Mouse (Mus musculus) small intestine, adult 2 months (tissue): ENCODE results near the gene Dpm1. TPM values are rescaled to one million over a fixed set of nuclear protein-coding genes. Genes with fewer than 3 reads are reported as not detected.

ENCODE experiments used
- H3K27ac ChIP-seq: fragments of 200-500 bp; 2 replicates; pipeline ENCODE4 v1.5.1; 2012; ENCODE audit warnings: low read depth, low read length, control low read depth, inconsistent platforms; ENCODE audit not compliant: insufficient read depth
- H3K27me3 ChIP-seq: fragments of 200-500 bp; 2 replicates; pipeline ENCODE4 v1.6.1; 2012; ENCODE audit warnings: mild to moderate bottlenecking, moderate library complexity, low read length, inconsistent platforms; ENCODE audit not compliant: control insufficient read depth, insufficient read depth
- H3K36me3 ChIP-seq: fragments of 200-500 bp; 2 replicates; pipeline ENCODE4 v1.6.1; 2012; ENCODE audit warnings: mild to moderate bottlenecking, low read length, control low read depth, inconsistent platforms; ENCODE audit not compliant: control insufficient read depth, insufficient read depth
- H3K4me1 ChIP-seq: fragments of 200-500 bp; 2 replicates; pipeline ENCODE4 v1.6.1; 2012; ENCODE audit warnings: low read length, inconsistent platforms, mixed read lengths; ENCODE audit not compliant: control insufficient read depth, insufficient read depth, insufficient read length
- H3K4me3 ChIP-seq: fragments of 200-500 bp; 2 replicates; pipeline ENCODE4 v1.5.1; 2012; ENCODE audit warnings: low read depth, mild to moderate bottlenecking, control low read depth, inconsistent platforms, low read length, moderate library complexity
- CTCF ChIP-seq: fragments of 200-500 bp; IDR thresholded peaks from 2 replicates; pipeline ENCODE4 v1.5.1; 2012; ENCODE audit warnings: low read depth, mild to moderate bottlenecking, control low read depth, inconsistent platforms, low read length, moderate library complexity, mixed read lengths; ENCODE audit not compliant: insufficient replicate concordance, insufficient read length; ENCODE audit errors: extremely low read depth
- POLR2A ChIP-seq: fragments of 200-500 bp; IDR thresholded peaks from 2 replicates; pipeline ENCODE4 v1.6.1; 2012; ENCODE audit warnings: low read depth, mild to moderate bottlenecking, control low read depth, inconsistent platforms, low read length, moderate library complexity
- WGBS: fragments of 180-500 bp; shearing (Covaris S2); methylation state at CpG from one replicate; pipeline ENCODE4 v1.1.7; 2018; 5-methylcytosine and 5-hydroxymethylcytosine counted together
- polyA plus RNA-seq: library from polyadenylated mRNA; depleted of rRNA; stranded (reverse); fragments of >200 nt; gene quantifications from 2 replicates; pipeline ENCODE4 v1.2.3, GENCODE M21; 2012; rRNA removed

Gene Dpm1
- polyA plus RNA-seq, 1 experiment: 26.2 TPM

DNA sequence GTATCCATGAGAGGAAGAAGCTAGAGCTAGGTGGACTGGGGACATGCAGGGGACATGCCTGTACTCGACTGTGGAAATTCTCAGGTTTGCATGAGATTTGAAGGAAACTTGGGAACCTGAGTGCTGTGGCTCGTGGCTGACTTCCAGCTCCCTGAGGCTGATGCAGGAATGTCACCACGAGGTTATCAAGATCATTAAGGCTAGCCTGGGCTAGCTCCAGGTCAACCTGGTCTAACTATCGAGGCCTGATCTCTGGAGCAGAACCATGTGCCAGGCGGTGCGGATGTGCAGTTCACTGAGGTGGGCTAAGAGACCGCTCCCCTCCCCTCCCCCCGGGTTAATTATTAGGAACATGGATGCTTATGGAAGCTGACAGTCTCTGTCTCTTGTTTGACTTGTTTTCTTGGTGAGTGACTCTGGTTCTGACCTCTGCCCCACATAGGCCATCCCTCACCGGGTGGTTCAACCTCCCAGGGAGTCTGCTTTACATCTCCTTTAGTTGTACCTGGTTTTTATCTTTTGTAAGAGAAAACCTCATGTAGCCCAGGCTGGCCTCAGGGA is 69.9 kb downstream of the Dpm1 start:
- WGBS: 82% methylated on average over 9 of the region's 9 CpGs
- no peak overlapping the region for H3K4me3 ChIP-seq
- no peaks in the 10 kb centered on the region for H3K27me3 ChIP-seq
- no peaks in the 10 kb centered on the region for H3K36me3 ChIP-seq
- H3K27ac ChIP-seq: no peak overlapping the region
- TF ChIP-seq CTCF (no peak), POLR2A (no peak)
- H3K4me1 ChIP-seq: peaks cover 14% of the 10 kb centered on the region

Other genes starting within 250 kb of the Dpm1 start
- gene Ripor3, start 220.0 kb downstream of the Dpm1 start, polyA plus RNA-seq: 2.5 and 5.3 TPM in 2 replicates
- gene Pard6b, start 149.6 kb downstream of the Dpm1 start, polyA plus RNA-seq: 18.2 and 55.5 TPM in 2 replicates
- 6.4 and 12.9 TPM in 2 replicates for gene Adnp, start 23.5 kb downstream of the Dpm1 start, polyA plus RNA-seq
- gene Gm20716, start 227 bp downstream of the Dpm1 start, polyA plus RNA-seq: not detected in 2 replicates
- 31.2 and 47.1 TPM in 2 replicates for gene Mocs3, start within 50 bp of the Dpm1 start, polyA plus RNA-seq
- gene Kcng1, start 51.1 kb upstream of the Dpm1 start, polyA plus RNA-seq: 0.86 and 1.3 TPM in 2 replicates